Mouse (Mus musculus): ENCODE measurements around the gene Cnn2. TPM values are rescaled to one million over a fixed set of nuclear protein-coding genes. Genes with fewer than 3 reads are reported as not detected.

Gene Cnn2
- polyA plus RNA-seq, 1 experiment from 2014 or later: 220 TPM

- H3K27me3 ChIP-seq (ENCODE audit: control insufficient read depth, insufficient read depth, low read length): no peaks in the 10 kb centered on the region
- no peak overlapping the region for H3K4me3 ChIP-seq (ENCODE audit: low read length)
- peaks cover 62% of the 10 kb centered on the region for H3K36me3 ChIP-seq (ENCODE audit: control insufficient read depth, insufficient read depth, low read length)
- H3K9me3 ChIP-seq (ENCODE audit: control insufficient read depth, low read length): no peaks in the 10 kb centered on the region
- peaks cover 10% of the 10 kb centered on the region for H3K4me1 ChIP-seq (ENCODE audit: control insufficient read depth, insufficient read depth, low read length)
- 96% methylated on average over 7 of the region's 7 CpGs for WGBS
- H3K4me2 ChIP-seq (replicated peaks; ENCODE audit: low read depth, low read length): no peak overlapping the region
- ATAC-seq (ENCODE audit: low FRiP score, low TSS enrichment): no peak
- no peak overlapping the region for H3K9ac ChIP-seq (ENCODE audit: low read depth, low read length)
- H3K27ac ChIP-seq (ENCODE audit: low read depth, low read length): no peak overlapping the region
These were observed 23.7 kb upstream of the Cnn2 start for GRCm38 (mm10) chr10:79964727-79965126.

GRCm38 (mm10) chr10:79965325-79965724, 23.1 kb upstream of the Cnn2 start:
- H3K4me1 ChIP-seq (ENCODE audit: control insufficient read depth, insufficient read depth, low read length): peaks cover 10% of the 10 kb centered on the region
- no peaks in the 10 kb centered on the region for H3K27me3 ChIP-seq (ENCODE audit: control insufficient read depth, insufficient read depth, low read length)
- no peak overlapping the region for H3K4me2 ChIP-seq (replicated peaks; ENCODE audit: low read depth, low read length)
- H3K27ac ChIP-seq (ENCODE audit: low read depth, low read length): no peak overlapping the region
- no peak overlapping the region for H3K9ac ChIP-seq (ENCODE audit: low read depth, low read length)
- peaks cover 62% of the 10 kb centered on the region for H3K36me3 ChIP-seq (ENCODE audit: control insufficient read depth, insufficient read depth, low read length)
- 86% methylated on average over 5 of the region's 5 CpGs for WGBS
- H3K4me3 ChIP-seq (ENCODE audit: low read length): no peak overlapping the region
- no peaks in the 10 kb centered on the region for H3K9me3 ChIP-seq (ENCODE audit: control insufficient read depth, low read length)
- ATAC-seq (ENCODE audit: low FRiP score, low TSS enrichment): no peak

- H3K4me2 ChIP-seq (replicated peaks; ENCODE audit: low read depth, low read length): no peak overlapping the region
- H3K27me3 ChIP-seq (ENCODE audit: control insufficient read depth, insufficient read depth, low read length): peaks cover 14% of the 10 kb centered on the region; the same call in 1 of the 2 replicates
- ATAC-seq (ENCODE audit: low FRiP score, low TSS enrichment): no peak
- no peak overlapping the region for H3K27ac ChIP-seq (ENCODE audit: low read depth, low read length)
- 85% methylated on average over 5 of the region's 5 CpGs for WGBS
- H3K4me1 ChIP-seq (ENCODE audit: control insufficient read depth, insufficient read depth, low read length): 0 out of 2 replicates have a peak, but pooled peaks cover 4% of the 10 kb centered on the region
- H3K4me3 ChIP-seq (ENCODE audit: low read length): no peak overlapping the region
- no peaks in the 10 kb centered on the region for H3K9me3 ChIP-seq (ENCODE audit: control insufficient read depth, low read length)
- H3K36me3 ChIP-seq (ENCODE audit: control insufficient read depth, insufficient read depth, low read length): peaks cover 62% of the 10 kb centered on the region
- H3K9ac ChIP-seq (ENCODE audit: low read depth, low read length): no peak overlapping the region
These were observed 21.4 kb upstream of the Cnn2 start for GRCm38 (mm10) chr10:79966886-79967400.

- peaks cover 15% of the 10 kb centered on the region; the same call in 1 of the 2 replicates for H3K27me3 ChIP-seq (ENCODE audit: control insufficient read depth, insufficient read depth, low read length)
- H3K36me3 ChIP-seq (ENCODE audit: control insufficient read depth, insufficient read depth, low read length): peaks cover 50% of the 10 kb centered on the region
- 85% methylated on average over 1 of the region's 1 CpGs for WGBS
These were observed 20.2 kb upstream of the Cnn2 start for GRCm38 (mm10) chr10:79968181-79968580.

GRCm38 (mm10) chr10:79969124-79969568, 19.2 kb upstream of the Cnn2 start:
- Histone ChIP-seq H3K4me3 (ENCODE audit: low read length) (no peak overlapping the region), H3K9me3 (ENCODE audit: control insufficient read depth, low read length) (no peaks in the 10 kb centered on the region), H3K4me1 (ENCODE audit: control insufficient read depth, insufficient read depth, low read length) (0 out of 2 replicates have a peak, but pooled peaks cover 7% of the 10 kb centered on the region), H3K9ac (ENCODE audit: low read depth, low read length) (no peak overlapping the region), H3K4me2 (replicated peaks; ENCODE audit: low read depth, low read length) (no peak overlapping the region), H3K27me3 (ENCODE audit: control insufficient read depth, insufficient read depth, low read length) (peaks cover 15% of the 10 kb centered on the region; the same call in 1 of the 2 replicates), H3K36me3 (ENCODE audit: control insufficient read depth, insufficient read depth, low read length) (peaks cover 41% of the 10 kb centered on the region), H3K27ac (ENCODE audit: low read depth, low read length) (no peak overlapping the region)
- no peak for ATAC-seq (ENCODE audit: low FRiP score, low TSS enrichment)
- 21% methylated on average over 3 of the region's 3 CpGs for WGBS

More at GRCm38 (mm10) chr10:79968181-79968580, 20.2 kb upstream of the Cnn2 start:
- H3K27ac ChIP-seq (ENCODE audit: low read depth, low read length): no peak overlapping the region
- H3K9me3 ChIP-seq (ENCODE audit: control insufficient read depth, low read length): no peaks in the 10 kb centered on the region
- 0 out of 2 replicates have a peak, but pooled peaks cover 7% of the 10 kb centered on the region for H3K4me1 ChIP-seq (ENCODE audit: control insufficient read depth, insufficient read depth, low read length)
- H3K4me3 ChIP-seq (ENCODE audit: low read length): no peak overlapping the region
- H3K4me2 ChIP-seq (replicated peaks; ENCODE audit: low read depth, low read length): no peak overlapping the region
- H3K9ac ChIP-seq (ENCODE audit: low read depth, low read length): peak overlapping the region; percentile 18; the same call in 1 of the 2 replicates
- ATAC-seq (ENCODE audit: low FRiP score, low TSS enrichment): no peak

- peak within 1 kb of the TSS; percentile 48 for H3K4me3 ChIP-seq (ENCODE audit: low read length)
- H3K27me3 ChIP-seq (ENCODE audit: control insufficient read depth, insufficient read depth, low read length): peaks cover 15% of the 10 kb centered on the region; the same call in 1 of the 2 replicates
- no peak within 1 kb of the TSS for H3K27ac ChIP-seq (ENCODE audit: low read depth, low read length)
- peak within 1 kb of the TSS; percentile 93 for H3K4me2 ChIP-seq (replicated peaks; ENCODE audit: low read depth, low read length)
- 9% methylated on average over 41 of the region's 47 CpGs for WGBS
- ATAC-seq (ENCODE audit: low FRiP score, low TSS enrichment): peak; percentile 34; the same call in 1 of the 2 replicates
- peaks cover 33% of the 10 kb centered on the region for H3K36me3 ChIP-seq (ENCODE audit: control insufficient read depth, insufficient read depth, low read length)
- H3K4me1 ChIP-seq (ENCODE audit: control insufficient read depth, insufficient read depth, low read length): 0 out of 2 replicates have a peak, but pooled peaks cover 7% of the 10 kb centered on the region
- peak within 1 kb of the TSS; percentile 40 for H3K9ac ChIP-seq (ENCODE audit: low read depth, low read length)
- H3K9me3 ChIP-seq (ENCODE audit: control insufficient read depth, low read length): no peaks in the 10 kb centered on the region
These were observed 17.8 kb upstream of the Cnn2 start, which contains the start of gene Grin3b for GRCm38 (mm10) chr10:79970415-79971182. Grin3b (plus strand) TSS chr10:79970715.

- peaks cover 15% of the 10 kb centered on the region; the same call in 1 of the 2 replicates for H3K27me3 ChIP-seq (ENCODE audit: control insufficient read depth, insufficient read depth, low read length)
- peak overlapping the region; percentile 40 for H3K9ac ChIP-seq (ENCODE audit: low read depth, low read length)
- 0 out of 2 replicates have a peak, but pooled peaks cover 7% of the 10 kb centered on the region for H3K4me1 ChIP-seq (ENCODE audit: control insufficient read depth, insufficient read depth, low read length)
- H3K9me3 ChIP-seq (ENCODE audit: control insufficient read depth, low read length): no peaks in the 10 kb centered on the region
- H3K4me2 ChIP-seq (replicated peaks; ENCODE audit: low read depth, low read length): peak overlapping the region; percentile 93
- peaks cover 33% of the 10 kb centered on the region for H3K36me3 ChIP-seq (ENCODE audit: control insufficient read depth, insufficient read depth, low read length)
- WGBS: 4% methylated on average over 21 of the region's 21 CpGs
- no peak overlapping the region for H3K27ac ChIP-seq (ENCODE audit: low read depth, low read length)
- H3K4me3 ChIP-seq (ENCODE audit: low read length): peak overlapping the region; percentile 48
- ATAC-seq (ENCODE audit: low FRiP score, low TSS enrichment): no peak
These were observed 17.2 kb upstream of the Cnn2 start for GRCm38 (mm10) chr10:79971183-79971497.

GRCm38 (mm10) chr10:79972831-79973230, 15.6 kb upstream of the Cnn2 start:
- Histone ChIP-seq H3K27me3 (ENCODE audit: control insufficient read depth, insufficient read depth, low read length) (peaks cover 15% of the 10 kb centered on the region; the same call in 1 of the 2 replicates), H3K36me3 (ENCODE audit: control insufficient read depth, insufficient read depth, low read length) (peaks cover 33% of the 10 kb centered on the region), H3K9ac (ENCODE audit: low read depth, low read length) (0 out of 2 replicates have a peak overlapping the region, but pooled peaks have one; percentile 34), H3K4me3 (ENCODE audit: low read length) (no peak overlapping the region), H3K27ac (ENCODE audit: low read depth, low read length) (no peak overlapping the region), H3K4me2 (replicated peaks; ENCODE audit: low read depth, low read length) (no peak overlapping the region), H3K4me1 (ENCODE audit: control insufficient read depth, insufficient read depth, low read length) (0 out of 2 replicates have a peak, but pooled peaks cover 7% of the 10 kb centered on the region), H3K9me3 (ENCODE audit: control insufficient read depth, low read length) (0 out of 2 replicates have a peak, but pooled peaks cover 5% of the 10 kb centered on the region)
- WGBS: 62% methylated on average over 14 of the region's 14 CpGs
- ATAC-seq (ENCODE audit: low FRiP score, low TSS enrichment): no peak
